Mouse (Mus musculus) embryonic facial prominence, embryonic 13.5 days (tissue): ENCODE data around the gene Pdia5. TPM values are rescaled to one million over a fixed set of nuclear protein-coding genes. Genes with fewer than 3 reads are reported as not detected.
A peak's percentile ranks its signal among the peaks of the same experiment; 100 is the strongest.

Source experiments
- ATAC-seq: fragments of 200-750 bp; cut with Nextera tagmentation; 2 replicates; pipeline ENCODE4 v1.8.0; 2017; ENCODE audit warnings: low read depth; ENCODE audit not compliant: insufficient number of reproducible peaks, insufficient read depth, low FRiP score, low TSS enrichment
- H3K27ac ChIP-seq: fragments of 300-500 bp; sonication (generic); 2 replicates; pipeline ENCODE4 v1.5.1; 2015; ENCODE audit warnings: moderate library complexity, mild to moderate bottlenecking, inconsistent platforms
- H3K27me3 ChIP-seq: fragments of 300-500 bp; sonication (generic); 2 replicates; pipeline ENCODE4 v1.6.1; 2015; ENCODE audit warnings: mild to moderate bottlenecking, inconsistent platforms
- H3K36me3 ChIP-seq: fragments of 300-500 bp; sonication (generic); 2 replicates; pipeline ENCODE4 v1.6.1; 2015; ENCODE audit warnings: mild to moderate bottlenecking, inconsistent platforms
- H3K4me1 ChIP-seq: fragments of 300-500 bp; sonication (generic); 2 replicates; pipeline ENCODE4 v1.6.1; 2015; ENCODE audit warnings: inconsistent platforms
- H3K4me2 ChIP-seq: fragments of 300-500 bp; sonication (generic); 2 replicates; pipeline ENCODE4 v1.6.1; 2015; ENCODE audit warnings: moderate library complexity, mild to moderate bottlenecking, inconsistent platforms
- H3K4me3 ChIP-seq: fragments of 300-500 bp; sonication (generic); 2 replicates; pipeline ENCODE4 v1.5.1; 2015; ENCODE audit warnings: mild to moderate bottlenecking, inconsistent platforms
- H3K9ac ChIP-seq: fragments of 300-500 bp; sonication (generic); 2 replicates; pipeline ENCODE4 v1.6.1; 2015; ENCODE audit warnings: mild to moderate bottlenecking, inconsistent platforms
- H3K9me3 ChIP-seq: fragments of 300-500 bp; sonication (generic); 2 replicates; pipeline ENCODE4 v1.6.1; 2016; ENCODE audit warnings: inconsistent platforms
- WGBS: fragments of 180-500 bp; shearing (Covaris S2); methylation state at CpG from one replicate; pipeline ENCODE4 v1.1.7; 2015; ENCODE audit warnings: mixed read lengths; 5-methylcytosine and 5-hydroxymethylcytosine counted together
- polyA plus RNA-seq: library from polyadenylated mRNA; unstranded; fragments of >200 nt; fragmentation: Nextera tagmentation; extraction: Ambion mirVana; gene quantifications from 2 replicates; pipeline ENCODE4 v1.2.1, GENCODE M21; 2015

Gene Pdia5
- polyA plus RNA-seq, 1 experiment from 2014 or later, result 33.3 TPM

DNA sequence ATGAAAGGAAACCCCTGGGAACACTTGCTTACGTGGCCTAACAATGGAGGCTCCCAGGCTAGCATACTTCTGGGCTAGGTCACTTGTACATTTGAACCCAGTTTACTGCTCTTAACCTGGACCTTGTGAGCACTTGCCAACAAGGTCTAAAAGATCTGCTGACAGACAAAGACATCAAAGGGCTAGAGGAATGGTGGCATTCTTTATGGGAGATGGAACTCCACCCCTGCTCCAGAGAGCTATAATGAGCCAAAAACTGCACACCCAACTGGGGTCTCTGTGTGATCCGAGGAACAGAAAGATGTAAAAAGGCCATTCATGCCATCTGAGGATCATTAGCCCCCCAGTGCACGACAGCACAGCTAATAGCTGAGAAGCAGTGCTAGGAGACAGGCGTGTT, 6.6 kb downstream of the Pdia5 start:
- peaks cover 32% of the 10 kb centered on the region for H3K4me1 ChIP-seq
- no peak overlapping the region for H3K27ac ChIP-seq
- 45% methylated on average over 4 of the region's 4 CpGs for WGBS
- no peak overlapping the region for H3K4me3 ChIP-seq
- no peak overlapping the region for H3K4me2 ChIP-seq
- H3K9ac ChIP-seq, result no peak overlapping the region
- no peaks in the 10 kb centered on the region for H3K36me3 ChIP-seq
- no peaks in the 10 kb centered on the region for H3K27me3 ChIP-seq
- ATAC-seq, result no peak
- H3K9me3 ChIP-seq, result no peaks in the 10 kb centered on the region

DNA sequence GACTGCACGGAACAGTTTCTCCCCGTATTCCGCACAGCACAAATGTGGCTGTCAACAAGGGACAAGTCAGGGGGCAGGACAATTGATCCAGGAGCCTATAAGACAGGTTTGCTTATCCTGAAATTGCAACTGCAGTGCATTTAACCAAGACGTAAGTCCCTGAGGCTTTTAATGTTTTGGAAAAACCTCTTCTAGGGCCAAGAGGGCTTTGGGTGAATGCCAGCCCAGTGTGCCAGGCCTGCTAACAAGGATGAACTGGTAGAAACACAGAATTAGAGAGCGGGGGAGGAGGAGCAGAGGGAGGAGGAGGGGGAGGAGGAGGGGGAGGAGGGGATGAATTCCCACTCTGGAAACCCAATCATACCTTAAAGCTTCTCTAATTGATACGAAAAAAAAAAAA, 11.4 kb downstream of the Pdia5 start:
- Histone ChIP-seq H3K27ac (no peak overlapping the region), H3K27me3 (no peaks in the 10 kb centered on the region), H3K4me1 (peaks cover 9% of the 10 kb centered on the region), H3K36me3 (no peaks in the 10 kb centered on the region), H3K4me3 (no peak overlapping the region), H3K9me3 (no peaks in the 10 kb centered on the region), H3K4me2 (no peak overlapping the region), H3K9ac (no peak overlapping the region)
- ATAC-seq, result no peak
- WGBS, result 65% methylated on average over 6 of the region's 6 CpGs

DNA sequence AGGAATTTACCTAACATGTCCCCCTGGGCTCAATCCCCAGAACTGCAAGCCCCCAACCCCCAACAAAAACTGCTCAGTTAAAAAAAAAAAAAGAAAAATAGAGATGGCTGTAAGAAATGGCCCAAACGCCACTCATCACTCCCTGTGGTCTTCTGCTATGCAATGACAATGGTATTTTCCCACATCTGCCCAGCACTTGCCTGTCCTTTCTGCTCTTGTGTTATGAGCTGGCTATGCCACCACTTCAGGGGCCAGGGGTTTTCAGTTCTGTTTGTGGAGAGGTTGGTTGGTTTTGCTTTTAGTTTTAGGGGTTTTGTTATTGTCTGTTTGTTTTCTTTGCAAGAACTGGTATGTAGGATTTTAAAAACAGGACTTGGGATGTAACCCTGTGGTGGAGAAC, 13.4 kb downstream of the Pdia5 start:
- H3K9ac ChIP-seq, result no peak overlapping the region
- no peak overlapping the region for H3K27ac ChIP-seq
- H3K4me1 ChIP-seq, result peaks cover 7% of the 10 kb centered on the region
- no peaks in the 10 kb centered on the region for H3K9me3 ChIP-seq
- no peak for ATAC-seq
- H3K4me2 ChIP-seq, result no peak overlapping the region
- no peaks in the 10 kb centered on the region for H3K27me3 ChIP-seq
- H3K36me3 ChIP-seq, result no peaks in the 10 kb centered on the region
- H3K4me3 ChIP-seq, result no peak overlapping the region
- WGBS, result 58% methylated on average over 1 of the region's 1 CpGs

DNA sequence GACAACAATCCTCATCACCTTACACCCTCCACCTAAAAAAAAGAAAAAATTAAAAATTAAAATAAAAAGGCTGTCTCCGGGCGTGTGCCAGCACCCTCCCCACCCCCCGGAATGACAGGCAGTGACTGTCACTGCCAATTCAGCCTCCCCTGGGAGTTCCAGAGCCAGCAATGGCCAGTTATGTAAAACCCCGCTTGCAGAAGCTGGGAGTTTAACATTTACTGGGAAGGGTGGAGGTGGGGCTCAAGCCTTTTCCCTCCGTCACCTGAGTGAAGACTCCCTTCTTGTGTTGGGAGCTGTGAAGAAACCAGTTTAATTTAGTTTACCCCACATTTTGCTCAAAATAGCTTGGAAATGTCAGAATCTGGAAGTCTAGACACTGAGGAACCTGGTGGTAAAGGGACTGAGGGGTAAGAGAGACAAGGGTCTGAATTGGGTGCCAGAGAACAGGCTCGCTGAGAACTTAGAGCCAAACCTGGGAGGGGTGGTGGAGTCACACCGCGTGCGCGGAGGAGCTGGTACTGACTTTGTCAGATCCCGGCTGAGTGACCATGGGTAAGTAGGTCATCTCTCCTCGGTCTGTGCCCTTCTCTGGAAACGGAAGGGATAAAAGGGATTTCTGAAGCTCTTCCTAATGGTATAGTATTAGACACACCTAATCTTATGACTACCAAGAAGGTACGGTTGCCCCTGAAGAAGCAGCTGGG, 18.0 kb downstream of the Pdia5 start:
- peaks cover 8% of the 10 kb centered on the region; the same call in 1 of the 2 replicates for H3K4me1 ChIP-seq
- 87% methylated on average over 14 of the region's 14 CpGs for WGBS
- no peaks in the 10 kb centered on the region for H3K36me3 ChIP-seq
- H3K27ac ChIP-seq, result no peak overlapping the region
- no peak overlapping the region for H3K4me3 ChIP-seq
- no peaks in the 10 kb centered on the region for H3K9me3 ChIP-seq
- H3K4me2 ChIP-seq, result no peak overlapping the region
- no peaks in the 10 kb centered on the region for H3K27me3 ChIP-seq
- no peak for ATAC-seq
- no peak overlapping the region for H3K9ac ChIP-seq

DNA sequence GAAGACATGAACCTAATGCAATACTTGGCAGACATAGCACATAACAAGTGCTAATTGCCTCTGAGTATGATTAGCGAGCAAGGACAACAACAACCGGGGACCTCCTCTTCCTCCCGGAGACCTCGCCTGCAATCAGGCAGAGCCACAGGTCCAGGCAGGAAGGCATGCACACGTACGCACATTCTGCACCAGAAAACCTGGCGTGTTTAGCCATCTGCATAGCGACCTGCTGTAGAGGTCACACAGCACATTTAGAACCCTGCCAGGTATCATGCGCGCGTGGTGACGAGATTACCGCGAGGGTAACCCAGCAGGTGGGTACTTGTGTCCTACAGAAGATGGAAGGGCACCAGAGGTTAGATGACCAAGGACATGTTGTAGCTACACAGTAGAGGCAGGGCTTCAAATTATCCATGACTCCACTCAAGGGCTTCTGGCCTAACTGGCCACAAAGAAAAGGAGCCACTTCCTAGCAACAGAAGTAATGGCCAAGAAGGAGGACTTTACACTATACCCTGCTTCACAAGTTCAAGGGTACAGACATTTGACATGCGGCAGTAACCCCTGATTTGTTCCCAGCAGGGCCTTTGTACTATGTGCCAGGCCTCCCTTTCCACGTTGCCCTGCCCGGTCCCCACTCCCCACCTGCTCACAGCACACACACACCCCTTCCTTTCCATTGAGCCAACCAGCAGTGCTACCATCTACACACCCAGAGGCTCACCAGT, 18.7 kb downstream of the Pdia5 start:
- ATAC-seq, result no peak
- Histone ChIP-seq H3K27ac (no peak overlapping the region), H3K4me1 (peaks cover 8% of the 10 kb centered on the region; the same call in 1 of the 2 replicates), H3K27me3 (no peaks in the 10 kb centered on the region), H3K9ac (no peak overlapping the region), H3K4me3 (no peak overlapping the region), H3K9me3 (no peaks in the 10 kb centered on the region), H3K4me2 (no peak overlapping the region), H3K36me3 (no peaks in the 10 kb centered on the region)
- WGBS, result 87% methylated on average over 17 of the region's 17 CpGs

DNA sequence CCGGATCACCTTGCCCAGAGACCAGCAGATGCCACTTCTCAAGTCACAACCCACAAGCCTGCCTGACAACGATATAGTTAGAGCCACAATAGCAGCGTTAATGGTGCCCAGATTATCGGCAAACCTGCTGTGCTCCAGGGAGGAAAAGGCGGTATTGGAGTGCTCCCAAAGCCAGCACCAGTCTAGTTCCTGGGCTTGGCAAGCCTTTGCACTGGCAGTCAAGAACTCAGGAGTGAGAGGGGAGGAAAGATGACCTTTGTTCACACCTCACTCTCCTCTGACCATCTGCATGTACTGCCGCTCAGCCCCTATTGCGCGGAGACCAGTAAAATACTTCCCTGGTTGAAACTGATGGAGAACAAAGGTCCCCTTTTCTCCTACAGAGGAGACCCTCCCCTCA, 19.7 kb downstream of the Pdia5 start:
- H3K9ac ChIP-seq, result no peak overlapping the region
- H3K4me2 ChIP-seq, result no peak overlapping the region
- no peaks in the 10 kb centered on the region for H3K9me3 ChIP-seq
- WGBS, result 74% methylated on average over 8 of the region's 8 CpGs
- no peak overlapping the region for H3K27ac ChIP-seq
- peaks cover 4% of the 10 kb centered on the region; the same call in 1 of the 2 replicates for H3K36me3 ChIP-seq
- no peaks in the 10 kb centered on the region for H3K27me3 ChIP-seq
- ATAC-seq, result no peak
- H3K4me3 ChIP-seq, result no peak overlapping the region
- peaks cover 8% of the 10 kb centered on the region; the same call in 1 of the 2 replicates for H3K4me1 ChIP-seq

DNA sequence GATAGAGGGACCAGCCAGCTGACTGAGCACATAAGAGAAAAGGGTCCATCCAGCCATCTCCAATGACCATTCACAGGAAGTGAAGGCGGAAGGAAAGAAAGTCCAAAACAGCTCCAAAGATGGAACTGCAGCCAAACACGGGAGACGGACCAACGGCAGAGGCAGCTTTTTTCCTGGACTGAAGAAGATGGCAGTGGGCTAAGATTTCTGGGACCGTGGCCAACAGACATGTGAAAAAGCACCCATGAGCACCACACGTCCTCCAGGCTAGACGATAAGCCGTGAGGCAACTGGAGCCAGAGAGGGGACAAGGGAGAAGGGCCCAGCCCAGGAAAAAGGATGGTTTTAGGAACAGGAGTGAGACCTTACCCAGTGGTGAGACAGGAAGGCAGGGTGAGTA, 20.6 kb downstream of the Pdia5 start:
- WGBS, result 75% methylated on average over 8 of the region's 8 CpGs
- Histone ChIP-seq H3K36me3 (peaks cover 9% of the 10 kb centered on the region; the same call in 1 of the 2 replicates), H3K9me3 (no peaks in the 10 kb centered on the region), H3K27me3 (no peaks in the 10 kb centered on the region), H3K4me1 (peaks cover 8% of the 10 kb centered on the region; the same call in 1 of the 2 replicates), H3K4me2 (no peak overlapping the region), H3K4me3 (no peak overlapping the region), H3K27ac (no peak overlapping the region), H3K9ac (no peak overlapping the region)
- ATAC-seq, result no peak

DNA sequence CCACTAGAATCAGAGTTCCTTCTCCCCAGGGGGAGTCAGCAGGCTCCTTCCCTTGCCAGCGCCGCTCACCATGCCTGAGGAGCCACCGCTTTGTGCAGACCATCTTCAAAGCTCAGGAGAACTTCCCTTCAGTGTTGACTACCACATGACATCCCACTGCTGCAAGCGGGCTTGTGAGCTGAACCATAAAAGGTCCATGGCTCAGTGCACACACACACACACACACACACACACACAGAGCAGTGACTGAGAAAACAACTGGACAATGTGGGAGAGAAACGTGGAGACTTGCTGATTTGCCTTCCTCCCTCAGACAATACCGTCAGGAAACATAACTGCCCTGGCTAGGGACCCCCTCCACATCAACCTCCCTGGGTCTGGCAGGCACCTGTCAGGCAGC, 21.7 kb downstream of the Pdia5 start:
- ATAC-seq, result no peak
- Histone ChIP-seq H3K4me1 (peaks cover 8% of the 10 kb centered on the region; the same call in 1 of the 2 replicates), H3K27me3 (no peaks in the 10 kb centered on the region), H3K36me3 (peaks cover 17% of the 10 kb centered on the region; the same call in 1 of the 2 replicates), H3K4me2 (no peak overlapping the region), H3K4me3 (no peak overlapping the region), H3K9me3 (no peaks in the 10 kb centered on the region), H3K9ac (no peak overlapping the region), H3K27ac (no peak overlapping the region)
- WGBS, result 81% methylated on average over 6 of the region's 6 CpGs

DNA sequence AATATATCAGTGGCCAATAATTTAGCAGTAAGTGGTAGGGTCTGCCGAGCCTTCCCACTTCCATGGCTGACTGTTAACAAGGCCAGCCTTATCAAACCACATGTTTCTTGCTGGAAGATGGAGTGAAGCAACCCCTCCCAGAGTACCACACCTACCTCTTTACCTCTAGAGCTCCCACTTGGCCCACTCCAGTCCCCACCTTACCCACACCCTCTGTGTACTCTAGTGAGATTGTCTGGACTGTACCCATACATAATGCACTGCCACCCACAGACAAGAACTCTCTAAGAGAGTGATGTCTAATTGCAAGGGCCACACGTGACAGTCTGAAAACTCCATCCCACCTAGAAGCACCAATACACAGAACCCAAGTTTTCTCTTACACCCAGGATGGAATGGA, 23.6 kb downstream of the Pdia5 start:
- H3K27me3 ChIP-seq, result no peaks in the 10 kb centered on the region
- H3K9me3 ChIP-seq, result no peaks in the 10 kb centered on the region
- peaks cover 8% of the 10 kb centered on the region; the same call in 1 of the 2 replicates for H3K4me1 ChIP-seq
- no peak overlapping the region for H3K27ac ChIP-seq
- 79% methylated on average over 2 of the region's 2 CpGs for WGBS
- no peak overlapping the region for H3K4me3 ChIP-seq
- H3K4me2 ChIP-seq, result no peak overlapping the region
- ATAC-seq, result no peak
- H3K36me3 ChIP-seq, result peaks cover 32% of the 10 kb centered on the region
- no peak overlapping the region for H3K9ac ChIP-seq

DNA sequence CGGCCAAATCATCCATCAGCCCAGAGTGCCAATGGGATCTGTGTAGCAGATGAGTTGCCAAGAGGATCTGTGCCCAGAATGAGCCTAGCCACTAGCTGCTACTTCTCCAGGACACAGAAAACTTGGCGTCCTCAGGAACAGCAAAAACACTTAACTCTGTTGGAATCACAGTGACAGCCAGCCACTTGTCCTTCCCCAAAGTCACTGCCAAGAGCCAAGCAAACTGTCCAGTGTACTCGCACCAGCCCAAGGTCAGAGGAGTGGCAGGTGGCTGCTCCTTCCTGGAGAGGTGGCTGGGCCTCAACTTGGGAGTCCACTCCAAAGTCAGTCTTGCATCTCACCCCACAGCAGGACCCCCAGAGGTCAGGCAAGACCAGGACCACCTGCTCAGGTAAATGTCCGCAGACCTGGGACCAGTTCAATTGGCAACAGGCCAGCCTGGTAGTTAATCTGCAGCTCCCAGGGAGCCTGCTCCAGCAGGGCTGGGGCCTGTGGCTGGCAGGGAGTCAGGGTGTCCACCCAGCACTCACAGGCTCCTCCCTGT, 24.8 kb downstream of the Pdia5 start:
- Histone ChIP-seq H3K36me3 (peaks cover 43% of the 10 kb centered on the region), H3K9ac (peak overlapping the region; percentile 6; the same call in 1 of the 2 replicates), H3K9me3 (no peaks in the 10 kb centered on the region), H3K4me2 (no peak overlapping the region), H3K27ac (no peak overlapping the region), H3K4me1 (peaks cover 5% of the 10 kb centered on the region; the same call in 1 of the 2 replicates), H3K4me3 (no peak overlapping the region), H3K27me3 (no peaks in the 10 kb centered on the region)
- ATAC-seq, result no peak
- WGBS, result 91% methylated on average over 4 of the region's 4 CpGs

DNA sequence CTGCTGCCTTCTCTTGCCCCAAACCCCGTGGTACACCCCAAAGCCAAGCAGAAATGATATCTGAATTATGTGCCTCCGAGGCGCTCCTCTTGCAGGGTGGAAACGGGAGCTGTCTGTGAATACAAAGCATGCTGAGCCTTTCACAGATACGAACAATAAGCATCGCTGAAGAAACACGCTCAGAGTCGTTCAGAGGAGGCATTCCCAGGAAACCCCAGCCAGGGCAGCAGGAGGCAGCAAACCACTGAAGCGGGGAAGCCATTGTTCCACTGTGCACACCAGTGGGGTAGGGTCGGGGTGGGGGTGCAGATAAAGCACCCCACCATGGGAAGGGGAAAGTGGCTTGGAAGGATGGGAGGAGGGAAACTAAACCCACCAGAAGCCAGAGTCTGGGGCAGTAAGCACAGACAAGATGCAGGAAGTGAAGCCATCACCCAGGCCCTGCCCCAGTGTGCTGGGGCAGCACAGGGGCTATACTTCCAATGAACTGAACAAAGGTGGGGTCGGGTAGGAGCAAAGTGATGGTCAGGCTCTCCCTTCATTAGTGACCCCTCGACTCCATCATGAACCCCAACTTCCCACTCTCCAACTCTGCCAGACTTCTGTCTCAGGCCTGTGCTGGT, 25.9 kb downstream of the Pdia5 start:
- H3K9me3 ChIP-seq, result no peaks in the 10 kb centered on the region
- WGBS, result 62% methylated on average over 12 of the region's 12 CpGs
- H3K4me2 ChIP-seq, result no peak overlapping the region
- ATAC-seq, result no peak
- H3K4me1 ChIP-seq, result no peaks in the 10 kb centered on the region
- no peak overlapping the region for H3K27ac ChIP-seq
- no peaks in the 10 kb centered on the region for H3K27me3 ChIP-seq
- H3K9ac ChIP-seq, result no peak overlapping the region
- H3K36me3 ChIP-seq, result peaks cover 46% of the 10 kb centered on the region
- H3K4me3 ChIP-seq, result no peak overlapping the region
